Comparison of ENCODE assay signal across 8 mouse cellular contexts in the genomic region with DNA sequence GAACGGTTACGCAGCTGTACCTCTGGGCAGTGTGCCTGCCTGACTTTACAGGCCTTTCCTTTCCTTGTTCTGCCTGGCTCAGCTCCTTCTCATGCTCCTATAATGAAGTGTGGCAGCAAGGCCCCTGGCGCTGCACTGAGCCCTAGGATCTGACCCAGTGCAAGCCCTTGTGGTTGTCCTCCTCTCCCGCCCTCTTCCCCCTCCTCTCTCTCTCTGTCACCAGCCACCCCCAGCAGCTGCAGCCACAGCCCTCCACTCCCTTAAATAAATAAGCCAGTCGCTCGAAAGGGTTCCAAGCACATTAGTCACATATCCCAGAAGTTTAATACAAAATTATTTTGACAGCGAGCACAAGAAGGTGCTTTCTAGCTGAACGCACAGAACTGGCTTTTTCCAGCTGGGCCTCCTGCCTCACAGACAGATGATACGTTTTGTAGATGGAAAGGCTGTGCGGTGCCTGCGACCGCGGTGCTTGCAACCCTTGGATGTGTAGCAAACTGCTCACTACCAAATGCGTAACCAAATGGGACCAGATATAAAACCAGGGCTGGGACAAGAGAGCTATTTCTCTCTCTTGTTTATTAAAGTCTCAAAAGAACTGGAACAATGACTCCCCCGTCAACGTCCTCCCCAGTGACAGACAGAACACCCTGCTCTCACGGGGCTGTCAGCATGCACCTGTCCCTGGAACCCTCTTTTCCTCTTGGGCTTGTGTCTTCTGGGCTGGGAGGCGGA.
DNase-seq lines count a peak whose midpoint lies in the region; ATAC-seq lines count a peak whose summit lies in the region.

No protein-coding gene starts in this region.

- peak; percentile 73 for ATAC-seq in hindbrain, embryonic 16.5 days
- ATAC-seq in midbrain, embryonic 12.5 days (ENCODE audit: low FRiP score, low read depth) = peak; percentile 85

- H3K27me3 ChIP-seq in hindbrain, embryonic 16.5 days (replicated peaks; ENCODE audit: control insufficient read depth, insufficient read depth, low read length) = no peaks in the 10 kb centered on the region
- H3K27me3 ChIP-seq in midbrain, embryonic 12.5 days = no peaks in the 10 kb centered on the region

- H3K9me3 ChIP-seq in hindbrain, embryonic 16.5 days (ENCODE audit: control insufficient read depth, low read length) = no peaks in the 10 kb centered on the region
- no peaks in the 10 kb centered on the region for H3K9me3 ChIP-seq in midbrain, embryonic 12.5 days

- DNase-seq in right cerebral cortex, postnatal 4 days = peak; percentile 16
- no peak for DNase-seq in right cerebral cortex, postnatal 36 days (ENCODE audit: low spot score in 2 of 2)
- peak; percentile 46 for DNase-seq in forelimb bud, embryonic 11.5 days (ENCODE audit: low read depth, low spot score)
- no peak for DNase-seq in cerebellum, postnatal 36 days
- no peak for DNase-seq in spleen, postnatal 36 days (ENCODE audit: low spot score in 2 of 2)
- DNase-seq in adrenal gland, postnatal 36 days = no peak

- H3K4me3 ChIP-seq in hindbrain, embryonic 16.5 days (ENCODE audit: low read length) = no peak overlapping the region
- H3K4me3 ChIP-seq in midbrain, embryonic 12.5 days = no peak overlapping the region

- peaks cover 21% of the 10 kb centered on the region for H3K4me1 ChIP-seq in hindbrain, embryonic 16.5 days (ENCODE audit: control insufficient read depth, insufficient read depth, low read depth, low read length)
- peaks cover 35% of the 10 kb centered on the region for H3K4me1 ChIP-seq in midbrain, embryonic 12.5 days

- 32% methylated on average over 18 of the region's 18 CpGs for WGBS in hindbrain, embryonic 16.5 days
- WGBS in midbrain, embryonic 12.5 days = 47% methylated on average over 18 of the region's 18 CpGs

- no peaks in the 10 kb centered on the region for H3K36me3 ChIP-seq in hindbrain, embryonic 16.5 days (ENCODE audit: control insufficient read depth, insufficient read depth, low read length)
- no peaks in the 10 kb centered on the region for H3K36me3 ChIP-seq in midbrain, embryonic 12.5 days

- no peak overlapping the region for H3K4me2 ChIP-seq in hindbrain, embryonic 16.5 days (ENCODE audit: low read length)
- peak overlapping the region; percentile 29; the same call in 1 of the 2 replicates for H3K4me2 ChIP-seq in midbrain, embryonic 12.5 days (replicated peaks)

- 0 out of 2 replicates have a peak overlapping the region, but pooled peaks have one; percentile 11 for H3K9ac ChIP-seq in hindbrain, embryonic 16.5 days (ENCODE audit: low read depth, low read length)
- no peak overlapping the region for H3K9ac ChIP-seq in midbrain, embryonic 12.5 days (replicated peaks)

- peak overlapping the region; percentile 32; the same call in 1 of the 2 replicates for H3K27ac ChIP-seq in hindbrain, embryonic 16.5 days (ENCODE audit: low read depth, low read length)
- H3K27ac ChIP-seq in midbrain, embryonic 12.5 days (replicated peaks) = peak overlapping the region; percentile 43

Comparison
In these comparisons a context has a peak if more than half of its experiments do, and no peak if none do; other contexts are left out.
1. DNase-seq: peak in right cerebral cortex, postnatal 4 days (single experiment) and forelimb bud, embryonic 11.5 days (single experiment); none in right cerebral cortex, postnatal 36 days (0 of 2), cerebellum, postnatal 36 days (0 of 2), spleen, postnatal 36 days (0 of 2) and adrenal gland, postnatal 36 days (0 of 2).